Mouse (Mus musculus) bone marrow, adult 2 months (tissue): ENCODE results near the gene Ccdc93.

ENCODE experiments used
- CTCF ChIP-seq: fragments of 200-500 bp; IDR thresholded peaks from 2 replicates; pipeline ENCODE4 v1.5.1; 2011; ENCODE audit warnings: low read length, control low read depth; ENCODE audit not compliant: control insufficient read depth, insufficient read depth
- POLR2A ChIP-seq: fragments of 200-500 bp; IDR thresholded peaks from 2 replicates; pipeline ENCODE4 v1.6.1; 2011; ENCODE audit warnings: low read depth, mild to moderate bottlenecking, control low read depth, low read length, borderline replicate concordance; ENCODE audit not compliant: control insufficient read depth

DNA sequence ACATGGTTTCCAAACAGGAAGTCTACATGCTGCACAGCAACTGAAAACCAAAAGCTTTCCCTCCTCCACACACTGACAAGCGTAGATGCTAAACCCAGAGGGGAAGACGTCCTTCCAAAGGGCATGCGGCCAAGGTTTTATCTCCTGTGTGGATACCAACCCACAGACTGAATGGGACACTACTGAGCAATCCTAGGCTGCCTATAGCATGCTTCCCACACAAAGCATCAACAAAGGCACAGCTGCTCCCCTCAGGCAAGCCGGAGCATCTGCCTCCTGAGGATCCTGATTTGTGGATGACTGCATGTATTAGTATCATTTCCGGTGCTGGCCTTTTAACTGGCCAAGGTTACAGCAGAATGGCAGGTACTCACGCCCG lies 120.6 kb downstream of the Ccdc93 start:
- TF ChIP-seq CTCF (no peak), POLR2A (no peak)
